In the genomic region with DNA sequence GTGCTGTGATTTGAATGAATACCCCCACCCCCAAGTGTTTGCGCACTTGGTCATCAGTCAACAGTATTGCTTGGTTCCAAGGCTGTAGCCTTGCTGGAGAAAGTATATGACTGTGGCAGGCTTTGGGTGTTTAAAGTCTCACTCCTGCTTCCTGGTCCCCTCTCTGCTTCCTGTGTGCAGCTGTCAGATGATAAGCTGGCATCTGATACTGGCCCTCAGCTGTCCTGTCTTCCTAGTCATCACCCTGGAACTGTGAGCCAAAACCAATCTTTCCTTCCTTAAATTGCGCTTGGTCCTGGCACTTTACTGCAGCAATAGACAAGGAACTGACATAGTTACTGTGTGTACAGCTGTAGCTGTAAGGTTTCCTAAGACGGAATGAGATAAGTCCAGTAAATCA, we compare ENCODE assay signal across 14 mouse cellular contexts.
"Had no signal": no experiment of that assay in that cellular context is flagged by ENCODE, and none has a peak within 500 bp of the region (broad histone marks: within the 10 kb centered on the region; RNA-seq: fewer than 3 reads in every experiment).

No protein-coding gene starts in this region.

- H3K27me3 ChIP-seq: limb, embryonic 13.5 days; liver, embryonic 15.5 days; neural tube, embryonic 12.5 days had no signal

- H3K4me3 ChIP-seq: layer of hippocampus, adult 2 months; limb, embryonic 13.5 days; liver, embryonic 15.5 days; midbrain, embryonic 10.5 days; neural tube, embryonic 12.5 days had no signal

- DNase-seq: kidney, adult 9 months; kidney, postnatal 36 days; left cerebral cortex, postnatal 4 days; lung, embryonic 14.5 days; lung, postnatal 10 days; lung, postnatal 4 days; midbrain, embryonic 14.5 days; thymus, postnatal 4 days had no signal

- H3K9ac ChIP-seq: limb, embryonic 13.5 days; liver, embryonic 15.5 days; lung, embryonic 14.5 days; neural tube, embryonic 12.5 days had no signal

- H3K4me1 ChIP-seq: limb, embryonic 13.5 days; midbrain, embryonic 10.5 days; neural tube, embryonic 12.5 days had no signal

- H3K4me2 ChIP-seq: limb, embryonic 13.5 days; liver, embryonic 15.5 days; lung, embryonic 14.5 days; neural tube, embryonic 12.5 days had no signal

- H3K9me3 ChIP-seq: limb, embryonic 13.5 days; liver, embryonic 15.5 days; midbrain, embryonic 10.5 days; neural tube, embryonic 12.5 days had no signal

- H3K36me3 ChIP-seq: neural tube, embryonic 12.5 days had no signal

- H3K27ac ChIP-seq: kidney, postnatal 0 days; layer of hippocampus, adult 2 months; limb, embryonic 13.5 days; liver, embryonic 15.5 days; midbrain, embryonic 10.5 days; neural tube, embryonic 12.5 days had no signal
